Mouse (Mus musculus): Measurements from ENCODE around the gene Ltbp3.
A peak's percentile ranks its signal among the peaks of the same experiment; 100 is the strongest.

Ltbp3 gene

GRCm38 (mm10) chr19:5723934-5724548 is 16.7 kb upstream of the Ltbp3 start:
- DNase-seq (ENCODE audit: low read depth, low spot score), result no peak

DNA sequence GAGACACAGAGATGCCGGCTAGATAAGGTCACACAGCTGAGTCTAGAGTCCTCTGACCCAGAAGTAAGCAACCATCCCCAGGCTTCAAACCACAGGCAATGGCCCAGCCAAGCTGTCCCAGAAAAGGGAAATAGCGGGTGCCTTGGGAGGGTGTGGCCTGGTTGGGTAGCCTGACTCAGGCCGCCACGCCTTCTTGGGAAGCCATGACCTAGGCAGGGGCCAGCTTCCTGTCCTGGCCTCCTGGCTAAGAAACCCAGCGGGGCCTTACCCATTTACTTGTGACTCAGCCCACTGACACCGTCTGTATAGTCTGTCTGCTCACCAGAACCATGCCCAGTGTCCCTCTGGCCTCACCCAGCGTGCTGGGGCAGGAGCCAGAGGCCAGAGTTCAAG is 16.2 kb upstream of the Ltbp3 start:
- DNase-seq (ENCODE audit: low read depth, low spot score), result no peak

- DNase-seq (ENCODE audit: low read depth, low spot score), result no peak
Observed at GRCm38 (mm10) chr19:5725029-5725707, 15.5 kb upstream of the Ltbp3 start.

- no peak for DNase-seq (ENCODE audit: low read depth, low spot score)
Observed at GRCm38 (mm10) chr19:5725767-5726515, 14.8 kb upstream of the Ltbp3 start, which contains the start of gene Ehbp1l1. Ehbp1l1 (minus strand) TSS chr19:5726317.

DNA sequence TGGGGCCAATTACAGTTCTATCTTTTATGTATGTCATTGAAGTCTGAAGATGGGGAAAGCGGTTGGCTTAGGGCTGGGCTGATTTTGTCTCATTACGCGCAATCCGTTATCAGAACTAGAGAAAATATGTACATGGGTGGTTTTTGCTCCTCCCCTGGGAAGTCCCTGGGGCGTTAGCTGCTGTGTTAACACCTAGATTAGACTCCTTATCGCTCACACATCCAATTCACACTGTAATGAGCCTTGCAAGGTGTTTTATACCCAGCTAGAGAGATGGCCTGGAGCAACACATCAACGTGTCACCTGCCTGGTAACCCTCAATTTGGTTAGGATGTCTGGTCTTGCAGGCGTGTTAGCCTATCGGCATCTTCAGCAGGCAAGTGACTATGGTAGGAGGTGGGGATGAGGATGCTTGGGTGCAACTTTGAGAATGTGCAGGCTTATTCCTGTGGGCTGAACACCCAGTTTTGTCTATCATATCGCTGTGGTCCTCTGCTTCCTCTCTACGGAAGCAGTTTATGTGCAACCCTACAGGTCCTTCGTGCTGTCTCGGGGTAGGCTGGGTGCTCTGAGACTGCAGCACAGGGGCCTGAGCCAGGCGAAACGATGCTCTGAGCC is 13.6 kb upstream of the Ltbp3 start:
- no peak for DNase-seq (ENCODE audit: low read depth, low spot score)

DNA sequence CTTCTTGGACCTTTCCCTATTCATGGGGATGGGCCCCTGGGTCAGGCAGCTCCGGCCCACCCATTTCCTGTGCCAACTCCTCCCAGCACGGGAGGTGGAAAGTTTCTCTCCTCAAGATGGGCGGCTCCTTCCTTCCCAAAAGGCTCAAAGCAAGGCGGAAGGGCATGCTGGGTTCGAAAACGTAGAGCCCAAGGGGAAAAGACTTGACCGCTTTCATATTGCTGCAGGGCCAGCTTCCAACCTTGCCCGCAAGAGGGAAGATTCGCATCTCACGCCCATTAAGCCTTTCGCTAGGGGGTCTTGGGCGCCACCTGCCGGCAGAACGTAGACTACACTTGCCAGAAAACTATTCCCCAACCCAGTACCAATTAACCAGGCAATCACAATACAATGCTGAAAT is 13.0 kb upstream of the Ltbp3 start:
- DNase-seq (ENCODE audit: low read depth, low spot score), result peak; percentile 88

- peak; percentile 34 for DNase-seq (ENCODE audit: low read depth, low spot score)
Observed at GRCm38 (mm10) chr19:5728631-5729443, 11.9 kb upstream of the Ltbp3 start.

GRCm38 (mm10) chr19:5729444-5729815 is 11.3 kb upstream of the Ltbp3 start, which contains the start of gene Fam89b:
Fam89b (minus strand) TSS chr19:5729653.
- DNase-seq (ENCODE audit: low read depth, low spot score), result peak; percentile 89

- no peak for DNase-seq (ENCODE audit: low read depth, low spot score)
Observed at GRCm38 (mm10) chr19:5730314-5731186, 10.2 kb upstream of the Ltbp3 start.

DNA sequence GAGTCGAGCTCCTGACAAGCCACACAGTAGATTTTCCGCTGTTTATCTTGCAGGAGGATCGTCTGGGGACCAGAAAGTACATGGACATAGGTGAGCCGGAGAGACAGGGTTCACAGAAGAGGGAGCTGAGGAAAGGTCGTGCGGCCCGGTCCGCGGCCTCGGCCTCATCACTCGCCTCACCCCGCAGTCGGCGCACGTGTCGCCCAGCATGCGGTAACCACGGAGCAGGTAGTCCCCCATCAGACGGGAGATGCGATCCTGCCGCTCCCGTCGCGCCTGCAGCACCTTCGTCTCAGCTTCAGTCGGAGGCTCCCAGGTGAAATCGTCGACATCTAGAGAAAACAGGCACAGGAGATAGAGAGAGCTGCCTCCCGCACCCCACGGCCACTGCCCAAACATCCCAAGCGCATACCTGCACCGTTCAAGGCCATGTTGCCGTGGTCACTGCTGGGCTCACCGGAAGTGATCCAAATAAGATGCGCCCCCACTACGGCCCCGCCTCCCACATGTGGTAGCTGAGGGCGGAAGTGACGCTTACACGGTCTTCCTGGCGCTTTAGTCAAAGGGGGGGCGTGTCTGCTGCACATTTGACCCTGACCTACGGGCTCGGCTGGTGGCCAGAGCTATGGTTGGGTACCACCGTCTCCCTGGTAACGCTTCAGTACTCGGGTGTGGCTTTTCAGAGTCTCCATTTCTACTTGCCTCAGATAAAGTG is 9.3 kb upstream of the Ltbp3 start:
- DNase-seq (ENCODE audit: low read depth, low spot score), result peak; percentile 96

GRCm38 (mm10) chr19:5734325-5734724 is 6.4 kb upstream of the Ltbp3 start:
- no peak for DNase-seq (ENCODE audit: low read depth, low spot score)

DNA sequence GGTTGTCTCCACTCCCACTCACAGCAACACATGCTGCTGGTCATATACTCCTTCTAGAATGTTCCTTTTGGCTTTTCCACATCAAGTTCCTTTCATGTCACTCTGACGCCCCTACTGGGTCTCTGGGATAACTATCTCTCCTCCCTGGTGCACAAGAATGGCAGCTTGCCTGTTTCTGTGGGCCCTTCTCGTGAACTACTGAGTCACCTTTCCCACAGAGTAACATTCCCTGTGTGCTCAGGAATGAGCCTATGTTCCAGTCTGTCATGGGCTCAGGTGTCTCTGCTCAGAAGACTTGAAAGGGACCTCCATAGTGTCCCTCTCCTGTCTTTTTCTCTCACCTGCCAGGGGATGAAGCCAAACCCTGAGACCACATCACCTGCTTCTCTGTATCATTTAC is 1.3 kb upstream of the Ltbp3 start:
- no peak for DNase-seq (ENCODE audit: low read depth, low spot score)

- DNase-seq (ENCODE audit: low read depth, low spot score), result peak; percentile 52
Observed at GRCm38 (mm10) chr19:5741641-5742240, 1.0 kb downstream of the Ltbp3 start.

GRCm38 (mm10) chr19:5742241-5742641 is 1.5 kb downstream of the Ltbp3 start:
- DNase-seq (ENCODE audit: low read depth, low spot score), result peak; percentile 32

DNA sequence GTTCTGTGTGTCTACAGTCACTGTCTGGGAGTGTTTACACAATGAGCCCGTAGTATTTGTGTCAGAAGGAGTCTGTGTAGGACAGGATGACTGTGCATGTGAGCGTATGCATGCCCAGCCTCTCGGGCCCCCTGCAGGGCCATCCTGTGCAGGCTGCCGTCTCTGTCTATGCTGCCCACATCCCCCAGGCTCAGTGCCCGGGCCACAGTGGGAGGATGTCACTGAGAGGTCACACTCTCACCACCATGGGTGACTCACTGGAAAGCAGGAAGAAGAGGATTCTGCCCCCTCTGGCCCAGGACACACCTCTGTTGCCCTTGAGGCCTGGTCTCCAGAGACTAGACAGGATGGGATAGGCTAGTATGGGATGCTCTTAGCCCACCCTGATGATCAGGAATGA is 2.9 kb downstream of the Ltbp3 start:
- no peak for DNase-seq (ENCODE audit: low read depth, low spot score)

DNA sequence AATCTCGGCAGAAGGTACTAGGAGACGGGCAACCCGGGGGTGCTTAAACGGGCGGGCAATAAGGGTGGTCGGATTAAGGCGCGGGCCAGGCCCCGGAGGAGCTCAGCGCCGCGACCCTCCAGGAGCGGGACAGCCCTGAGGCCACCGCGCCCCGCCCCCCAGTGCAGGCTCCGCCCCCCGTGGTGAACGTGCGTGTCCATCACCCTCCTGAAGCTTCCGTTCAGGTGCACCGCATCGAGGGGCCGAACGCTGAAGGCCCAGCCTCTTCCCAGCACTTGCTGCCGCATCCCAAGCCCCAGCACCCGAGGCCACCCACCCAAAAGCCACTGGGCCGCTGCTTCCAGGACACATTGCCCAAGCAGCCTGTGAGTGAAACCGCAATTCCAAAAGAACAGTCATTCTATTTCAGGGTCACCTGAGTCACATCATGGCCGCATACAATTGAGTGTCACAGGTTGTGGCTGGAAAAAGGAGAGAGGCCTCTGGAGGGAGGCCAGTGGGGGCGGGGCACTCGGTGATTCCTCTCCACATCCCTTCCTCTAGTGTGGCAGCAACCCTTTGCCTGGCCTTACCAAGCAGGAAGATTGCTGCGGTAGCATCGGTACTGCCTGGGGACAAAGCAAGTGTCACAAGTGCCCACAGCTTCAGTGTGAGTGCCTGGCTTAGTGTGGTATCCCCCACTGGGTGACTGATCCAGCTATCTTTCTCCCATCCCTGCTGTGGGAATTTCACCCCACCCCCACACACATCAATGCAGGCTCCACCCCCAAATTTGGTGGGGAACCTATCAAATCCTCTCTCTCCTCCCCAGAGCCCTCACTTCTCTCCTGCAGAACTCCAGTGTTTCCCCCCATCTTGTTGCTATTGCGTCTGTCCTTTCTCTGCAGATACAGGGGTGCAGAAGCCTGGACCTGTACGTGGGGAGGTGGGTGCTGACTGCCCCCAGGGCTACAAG is 5.3 kb downstream of the Ltbp3 start:
- no peak for DNase-seq (ENCODE audit: low read depth, low spot score)

GRCm38 (mm10) chr19:5746907-5747363 is 6.2 kb downstream of the Ltbp3 start:
- peak; percentile 37 for DNase-seq (ENCODE audit: low read depth, low spot score)

DNA sequence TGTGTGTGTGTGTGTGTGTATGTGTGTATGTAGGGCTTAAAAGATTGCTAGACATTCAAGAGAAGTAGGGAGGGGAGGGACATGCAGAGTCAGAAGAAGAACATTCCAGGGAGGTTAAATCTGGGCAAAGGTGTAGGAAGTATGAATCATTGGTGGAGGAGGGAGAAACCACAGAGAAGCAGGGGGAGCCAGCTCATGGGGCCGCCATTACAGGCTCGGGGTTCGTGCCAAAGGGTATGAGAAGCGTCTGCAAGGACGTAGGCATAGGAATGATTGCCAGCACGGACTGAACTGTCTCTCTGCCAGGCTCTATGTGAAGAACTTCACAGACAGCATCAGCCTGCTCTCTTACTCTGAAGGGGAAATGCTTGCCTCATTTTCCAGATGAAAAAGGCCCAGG is 8.8 kb downstream of the Ltbp3 start:
- no peak for DNase-seq (ENCODE audit: low read depth, low spot score)

Measured in mesoderm, embryonic 11.5 days (tissue).